Mouse (Mus musculus): Measurements from ENCODE around the gene Gm3415.
"Not testable (repeated sequence)": the region's sequence is repeated elsewhere in the genome, so short reads cannot be mapped to it uniquely, and the experiment has no call there.

The Gm3415 gene

DNA sequence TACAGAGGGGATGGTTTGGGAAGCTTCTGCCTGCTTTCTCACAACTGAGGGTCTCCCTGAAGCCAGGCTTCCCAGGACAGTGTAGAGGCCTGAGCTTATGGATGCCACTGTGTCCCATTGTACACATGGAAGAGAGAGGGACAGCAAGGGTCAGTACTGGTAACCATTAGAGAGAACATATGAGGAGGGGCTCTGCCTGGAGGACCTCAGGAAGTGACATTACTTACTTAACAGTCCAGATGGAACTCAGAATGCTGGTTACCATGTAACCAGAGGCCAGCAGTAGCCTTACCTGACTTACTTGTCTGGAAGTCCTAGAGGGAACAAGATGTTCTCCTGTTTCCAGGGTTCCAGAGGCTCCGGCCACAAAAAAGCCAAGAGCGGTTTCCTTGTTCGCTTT lies at the start of gene Gm3415:
Gm3415 (plus strand) TSS at position 301 of the 400 bp plus-strand sequence.
- DNase-seq, result not testable (repeated sequence)

GRCm38 (mm10) chr5:146513823-146514222 lies 42.1 kb upstream of the Gm3415 start, which contains the start of gene Gm3402:
Gene Gm3402, plus strand, starts transcription at chr5:146514123.
- not testable (repeated sequence) for DNase-seq

DNA sequence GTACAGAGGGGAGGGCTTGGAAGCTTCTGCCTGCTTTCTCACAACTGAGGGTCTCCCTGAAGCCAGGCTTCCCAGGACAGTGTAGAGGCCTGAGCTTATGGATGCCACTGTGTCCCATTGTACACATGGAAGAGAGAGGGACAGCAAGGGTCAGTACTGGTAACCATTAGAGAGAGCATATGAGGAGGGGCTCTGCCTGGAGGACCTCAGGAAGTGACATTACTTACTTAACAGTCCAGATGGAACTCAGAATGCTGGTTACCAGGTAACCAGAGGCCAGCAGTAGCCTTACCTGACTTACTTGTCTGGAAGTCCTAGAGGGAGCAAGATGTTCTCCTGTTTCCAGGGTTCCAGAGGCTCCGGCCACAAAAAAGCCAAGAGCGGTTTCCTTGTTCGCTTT lies 30.4 kb upstream of the Gm3415 start, which contains the start of gene Gm3404:
Gm3404 (plus strand) TSS at position 301 of the 400 bp plus-strand sequence.
- DNase-seq, result peak in 1 of 2 experiments; percentile 12

GRCm38 (mm10) chr5:146537347-146537746 lies 18.6 kb upstream of the Gm3415 start, which contains the start of gene Gm3409:
Gene Gm3409, plus strand, starts transcription at chr5:146537647.
- not testable (repeated sequence) for DNase-seq

DNA sequence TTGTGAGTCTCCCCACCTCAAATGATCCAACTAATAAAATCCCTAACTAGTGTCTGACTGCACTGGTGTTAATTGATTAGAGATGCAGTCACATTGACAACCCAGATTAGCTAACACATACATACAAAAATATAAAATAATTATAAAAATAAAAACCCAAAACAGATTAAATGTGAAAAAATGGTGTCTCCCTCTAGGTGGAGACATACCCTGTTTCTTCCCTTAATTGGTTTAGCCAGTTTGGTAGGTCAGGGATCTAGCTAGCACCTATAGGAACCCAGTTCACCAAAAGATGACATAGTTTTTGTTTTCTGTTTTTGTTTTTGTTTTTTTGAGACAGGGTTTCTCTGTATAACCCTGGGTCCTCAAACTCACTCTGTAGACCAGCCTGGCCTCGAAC lies 8.3 kb downstream of the Gm3415 start:
- no peak for DNase-seq

GRCm38 (mm10) chr5:146567054-146567453 lies 11.1 kb downstream of the Gm3415 start:
- no peak for DNase-seq

DNA sequence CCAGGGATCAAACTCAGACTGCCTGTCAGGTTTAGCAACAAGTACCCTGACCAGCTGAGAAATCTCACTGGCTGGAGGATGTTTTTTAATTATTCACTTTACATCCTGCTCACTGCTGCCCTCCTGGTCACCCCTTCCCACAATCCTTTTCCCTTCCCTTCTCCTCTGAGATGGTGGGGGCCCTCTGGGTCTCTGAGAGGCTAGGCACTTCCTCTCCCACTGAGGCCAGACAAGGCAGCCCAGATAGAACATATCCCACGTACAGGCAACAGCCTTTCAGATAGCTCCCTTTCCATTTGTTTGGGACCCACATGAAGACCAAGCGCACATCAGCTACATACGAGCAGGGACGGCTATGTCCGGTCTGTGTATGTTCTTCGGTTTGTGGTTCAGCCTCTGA lies 14.2 kb downstream of the Gm3415 start:
- DNase-seq, result not testable (repeated sequence)

DNA sequence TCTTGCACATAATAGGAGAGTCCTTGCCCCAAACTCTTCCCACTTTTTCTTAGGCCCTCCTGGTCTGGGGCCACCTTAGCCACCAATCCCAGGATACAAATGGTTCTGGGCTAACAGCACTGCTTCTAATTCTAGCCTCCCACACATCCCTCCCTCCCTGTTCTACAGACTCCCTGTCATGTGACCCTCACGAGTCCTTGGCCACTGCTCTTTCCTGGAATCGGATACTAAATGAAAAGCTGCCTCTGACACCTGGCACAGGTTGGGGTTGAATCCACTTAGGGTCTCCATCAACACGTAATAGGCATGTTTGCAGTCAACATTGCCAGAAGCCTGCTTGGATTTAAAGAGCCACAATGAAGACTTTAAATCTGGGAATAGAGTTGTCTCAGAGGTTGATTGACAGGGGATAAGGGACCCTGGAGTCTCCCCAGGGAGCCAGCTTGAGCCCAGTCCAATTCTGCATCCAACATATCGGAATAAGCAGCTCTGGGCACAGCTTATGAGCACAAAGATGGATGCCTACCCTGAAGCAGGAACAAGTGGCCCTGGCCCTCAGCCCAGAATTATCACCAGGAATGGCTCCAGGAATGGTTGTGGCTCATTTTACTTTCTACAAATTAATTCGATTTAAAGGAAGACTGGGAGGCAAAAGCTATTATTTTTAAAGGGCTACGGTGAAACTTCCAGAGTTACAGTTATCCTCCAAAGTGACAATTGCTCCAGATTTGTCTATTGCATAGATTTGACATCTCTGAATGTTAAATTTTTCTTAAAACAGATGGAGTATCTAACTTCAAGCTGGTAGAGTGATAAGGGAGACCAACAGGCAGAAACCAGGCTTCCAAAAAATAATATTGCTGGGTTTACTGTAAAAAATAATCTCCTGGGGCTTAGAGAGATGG lies 16.1 kb downstream of the Gm3415 start:
- DNase-seq, result not testable (repeated sequence)

- DNase-seq, result not testable (repeated sequence)
These were observed 16.8 kb downstream of the Gm3415 start for GRCm38 (mm10) chr5:146572735-146573042.

- DNase-seq, result no peak
These were observed 20.7 kb downstream of the Gm3415 start for GRCm38 (mm10) chr5:146576668-146577067.

GRCm38 (mm10) chr5:146584156-146584477 lies 28.2 kb downstream of the Gm3415 start:
- no peak for DNase-seq

DNA sequence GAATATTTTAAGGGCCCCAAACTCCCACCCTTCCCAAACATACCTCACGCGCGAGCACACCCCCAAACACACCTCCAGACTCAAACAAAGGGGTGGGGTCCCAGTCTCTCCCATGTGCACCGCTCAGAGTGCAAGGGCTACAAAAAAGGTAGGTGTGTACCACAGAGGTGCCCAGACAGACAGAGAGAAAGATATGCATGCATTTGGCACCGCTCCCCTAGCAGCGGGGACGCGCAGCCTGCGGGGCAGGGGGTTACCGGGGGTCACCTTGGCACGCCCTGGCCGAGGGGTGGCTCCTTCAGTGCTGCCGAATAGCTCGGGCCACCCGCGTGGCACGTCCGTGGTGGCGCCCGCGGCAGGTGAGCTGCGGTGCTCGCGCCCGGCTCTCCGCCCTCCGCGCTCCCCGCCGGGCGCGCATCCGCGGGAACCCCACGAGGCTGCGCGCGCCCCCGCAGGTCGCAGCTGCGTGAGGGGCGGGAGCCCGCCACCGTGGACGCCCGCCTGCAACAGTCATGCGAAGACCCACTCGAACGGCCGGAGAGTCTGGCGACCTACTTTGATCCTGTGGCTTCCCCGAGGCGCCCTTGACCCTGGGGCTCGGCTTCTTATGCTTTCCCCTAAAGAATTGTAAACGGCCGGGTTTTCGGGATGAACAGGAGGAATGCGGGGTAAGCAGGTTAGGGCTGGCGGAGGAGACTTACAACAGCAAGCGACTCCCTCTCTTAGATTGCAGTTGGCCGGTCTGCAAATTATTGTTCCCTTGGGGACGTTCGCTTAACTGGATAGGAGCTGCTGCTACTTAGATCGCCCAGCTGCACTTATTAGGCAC lies 28.8 kb downstream of the Gm3415 start, which contains the start of gene Gpr12:
Gpr12 (minus strand) TSS at position 762 of the 829 bp plus-strand sequence.
- DNase-seq, result no peak

GRCm38 (mm10) chr5:146585307-146585651 lies 29.3 kb downstream of the Gm3415 start:
- DNase-seq, result no peak

DNA sequence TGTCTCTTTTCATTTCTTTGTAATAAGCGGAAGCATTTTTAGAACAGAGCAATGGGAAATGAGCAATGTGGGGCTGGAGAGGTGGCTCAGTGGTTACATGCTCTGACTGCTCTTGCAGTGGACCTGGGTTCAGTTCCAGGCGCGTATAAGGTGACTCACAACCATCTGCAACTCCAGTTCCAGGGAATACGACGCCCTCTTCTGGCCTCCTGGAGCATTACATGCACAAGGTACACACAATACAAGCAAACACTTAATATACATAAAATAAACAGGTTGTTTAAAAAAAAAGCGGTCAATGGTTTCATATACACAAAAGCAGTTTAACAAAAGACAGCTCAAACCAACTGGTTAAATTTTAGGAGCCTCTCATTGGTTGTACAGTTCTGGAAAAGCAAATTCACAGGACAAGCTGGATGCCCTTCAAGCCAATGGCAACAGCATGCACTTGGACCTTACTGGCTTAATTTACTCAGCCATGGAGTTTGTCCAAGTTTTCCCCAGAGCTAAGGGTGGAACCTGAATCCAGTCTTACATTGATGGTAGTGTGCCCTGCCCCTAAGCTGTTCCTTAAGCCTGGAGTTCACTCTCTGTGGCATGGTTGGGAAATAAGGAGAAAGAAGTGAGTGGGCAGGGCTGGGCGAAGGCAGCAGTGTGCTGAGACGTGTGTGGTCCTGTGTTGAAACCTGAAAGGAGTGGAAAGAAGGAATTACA lies 30.6 kb downstream of the Gm3415 start:
- DNase-seq, result no peak

- no peak for DNase-seq
These were observed 35.1 kb downstream of the Gm3415 start for GRCm38 (mm10) chr5:146590987-146591386.

- no peak for DNase-seq
These were observed 35.7 kb downstream of the Gm3415 start for GRCm38 (mm10) chr5:146591636-146592035.

DNA sequence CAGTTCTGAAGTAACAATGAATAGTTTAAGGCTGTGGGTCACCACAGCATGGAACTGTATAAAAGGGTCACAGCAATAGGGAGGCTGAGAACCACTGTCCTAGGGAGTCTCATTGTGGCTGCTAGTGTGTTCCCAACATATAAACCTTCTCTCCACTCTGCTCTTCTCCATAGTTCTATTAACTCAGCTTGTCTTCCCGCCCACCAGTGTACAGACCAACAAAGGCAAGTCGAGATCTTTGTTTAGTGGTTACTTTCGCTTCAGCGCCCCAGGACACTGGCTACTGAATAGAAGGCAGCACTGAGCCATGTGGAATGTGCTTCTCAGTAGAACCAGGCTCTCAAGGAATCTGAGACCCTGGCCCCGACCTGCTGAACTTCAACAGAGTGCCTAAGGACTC lies 36.6 kb downstream of the Gm3415 start:
- no peak for DNase-seq

DNA sequence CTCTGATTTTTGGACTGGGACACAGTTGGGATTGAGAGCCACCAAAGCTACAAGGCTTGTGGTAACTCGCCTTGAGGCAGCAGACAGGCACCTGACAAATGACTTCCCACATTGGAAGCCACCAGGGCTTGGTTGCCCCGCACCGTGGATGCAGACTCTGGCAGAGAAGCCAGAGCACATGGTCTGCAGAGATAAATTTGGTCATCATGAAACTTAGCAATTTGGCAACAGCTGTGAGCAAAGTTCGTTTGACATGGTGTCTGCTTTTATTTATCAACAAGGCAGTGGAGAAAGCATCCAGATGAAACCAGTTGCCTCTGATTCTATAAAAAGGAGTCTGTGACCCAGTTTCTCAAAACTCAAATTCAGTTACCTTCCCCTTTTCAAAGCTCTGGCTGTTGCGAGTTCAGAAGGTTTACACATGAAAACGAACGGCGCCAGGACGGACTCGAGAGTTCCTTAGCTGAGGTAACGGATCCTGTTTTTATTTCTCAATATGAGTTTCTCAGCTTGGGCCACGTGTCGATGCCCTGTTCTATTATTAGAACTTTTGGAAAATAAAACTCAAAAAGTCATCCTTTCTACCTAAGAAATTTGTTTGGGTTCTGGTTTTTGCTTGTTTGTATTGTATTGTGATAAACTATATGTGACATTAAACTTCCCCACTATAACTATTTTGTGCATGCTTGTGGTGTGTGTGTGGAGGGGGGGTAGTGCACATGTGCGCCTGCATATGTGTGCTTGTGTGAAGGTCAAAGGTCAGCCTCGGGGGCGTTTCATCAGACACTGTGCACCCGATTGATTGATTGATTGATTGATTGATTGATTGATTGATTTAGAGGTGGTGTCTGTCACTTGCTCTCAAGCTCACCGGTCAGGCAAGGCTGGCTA lies 40.9 kb downstream of the Gm3415 start:
- no peak for DNase-seq

DNA sequence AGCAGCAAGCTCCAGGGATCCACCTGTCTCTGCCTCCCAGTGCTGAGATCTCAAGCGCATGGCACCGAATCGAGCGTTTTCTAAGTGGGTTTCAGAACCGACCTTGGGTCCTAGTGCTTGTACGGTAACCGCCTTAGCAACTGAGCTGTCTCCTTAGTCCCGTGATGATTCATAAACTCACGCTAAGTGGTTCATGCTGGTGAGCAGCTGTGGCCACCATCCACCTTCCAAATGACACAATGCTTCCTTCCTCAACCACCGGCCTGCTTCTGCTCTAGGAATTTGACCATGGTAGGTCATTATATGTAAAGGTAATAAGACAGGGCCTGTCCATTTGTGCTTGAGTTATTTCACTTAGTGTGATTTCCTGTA lies 41.6 kb downstream of the Gm3415 start:
- DNase-seq, result no peak

GRCm38 (mm10) chr5:146598215-146599119 lies 42.5 kb downstream of the Gm3415 start:
- DNase-seq, result no peak

DNA sequence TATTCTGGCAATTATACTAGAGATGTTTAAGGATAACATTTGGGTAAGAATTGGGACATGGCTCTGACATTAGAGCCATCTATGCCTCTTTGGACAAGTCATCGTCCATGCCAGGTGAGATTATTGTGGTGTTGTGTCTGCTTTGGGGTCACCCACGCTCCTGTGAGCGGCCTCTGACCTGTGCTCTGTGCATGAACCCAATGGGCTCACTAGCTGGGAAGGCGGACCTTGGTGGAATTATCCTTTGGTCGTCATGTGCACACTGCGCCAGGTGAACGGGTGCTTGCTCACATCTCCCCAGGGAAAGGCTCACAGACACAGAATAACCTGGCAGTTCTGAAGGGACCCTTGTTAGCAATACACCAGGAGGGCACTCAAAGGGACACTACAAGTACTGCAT lies 43.3 kb downstream of the Gm3415 start:
- DNase-seq, result not testable (repeated sequence)
